Mouse (Mus musculus): ENCODE results near the gene Rusc2. TPM values are rescaled to one million over a fixed set of nuclear protein-coding genes. Genes with fewer than 3 reads are reported as not detected.

Gene Rusc2
- polyA plus RNA-seq, 1 experiment from 2014 or later: 29.6 TPM

DNA sequence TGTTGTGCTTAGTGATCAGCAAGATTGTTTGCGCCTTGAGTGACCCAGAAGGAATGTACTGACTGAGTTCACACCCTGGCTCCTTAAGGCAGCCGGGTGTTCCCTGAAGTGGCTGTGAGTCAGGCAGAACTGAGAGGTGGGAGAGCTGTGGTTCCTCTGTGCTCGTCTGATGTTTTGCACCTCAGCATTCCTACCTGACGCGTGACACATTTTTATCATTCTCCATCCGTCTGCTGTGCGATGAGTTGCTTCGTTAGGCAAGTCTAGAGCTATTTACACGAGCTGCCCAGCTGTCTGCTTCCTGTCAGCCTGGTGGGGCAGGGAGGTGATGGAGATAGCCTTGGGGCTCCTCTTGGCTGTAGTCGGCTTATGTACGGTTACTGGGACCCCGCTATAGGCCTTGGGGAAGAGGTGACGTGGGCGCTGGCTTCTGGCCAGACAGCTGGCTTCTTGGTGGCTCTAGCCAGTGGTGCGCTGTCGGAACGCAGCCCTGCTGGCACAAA is 17.1 kb downstream of the Rusc2 start:
- TF ChIP-seq CTCF (IDR thresholded peaks at IDR 0.05): no peak
- ChIA-PET CTCF (interaction anchor here (1.1 kb wide), 1 partner anchor 16 kb away, joined by 3 read pairs; no protein-coding TSS in a partner anchor), POLR2A (interaction anchor here (0.9 to 1.0 kb wide), 2 partner anchors 16 to 17 kb away, joined by 3 to 4 read pairs; no protein-coding TSS in a partner anchor)
- in situ Hi-C loops (cut with MboI; ENCODE audit: low pct_unique_long_range_greater_than_20kb): no loop called here
- DNase-seq (ENCODE audit: low read depth, low spot score) (peak; percentile 90), ATAC-seq (peak; percentile 94)
- H3K27me3 ChIP-seq: no peaks in the 10 kb centered on the region

GRCm38 (mm10) chr4:43399391-43400131 is 17.8 kb downstream of the Rusc2 start:
- DNase-seq (ENCODE audit: low read depth, low spot score) (no peak), ATAC-seq (no peak)
- TF ChIP-seq CTCF (IDR thresholded peaks at IDR 0.05): no peak
- ChIA-PET POLR2A (interaction anchor here (1.0 kb wide), 2 partner anchors 17 kb away, joined by 3 to 4 read pairs; no protein-coding TSS in a partner anchor), CTCF (interaction anchor here (1.1 kb wide), 1 partner anchor 17 kb away, joined by 3 read pairs; no protein-coding TSS in a partner anchor)
- H3K27me3 ChIP-seq: no peaks in the 10 kb centered on the region
- in situ Hi-C loops (cut with MboI; ENCODE audit: low pct_unique_long_range_greater_than_20kb): no loop called here

GRCm38 (mm10) chr4:43400976-43401375 is 19.2 kb downstream of the Rusc2 start:
- no peak for TF ChIP-seq CTCF (IDR thresholded peaks at IDR 0.05)
- DNase-seq (ENCODE audit: low read depth, low spot score): no peak
- ATAC-seq: no peak
- H3K27me3 ChIP-seq: no peaks in the 10 kb centered on the region
- POLR2A ChIA-PET: no interaction called here
- in situ Hi-C loops (cut with MboI; ENCODE audit: low pct_unique_long_range_greater_than_20kb): no loop called here
- CTCF ChIA-PET: interaction anchor here (2.3 kb wide), 1 partner anchor 13 kb away, joined by 5 read pairs; no protein-coding TSS in a partner anchor

DNA sequence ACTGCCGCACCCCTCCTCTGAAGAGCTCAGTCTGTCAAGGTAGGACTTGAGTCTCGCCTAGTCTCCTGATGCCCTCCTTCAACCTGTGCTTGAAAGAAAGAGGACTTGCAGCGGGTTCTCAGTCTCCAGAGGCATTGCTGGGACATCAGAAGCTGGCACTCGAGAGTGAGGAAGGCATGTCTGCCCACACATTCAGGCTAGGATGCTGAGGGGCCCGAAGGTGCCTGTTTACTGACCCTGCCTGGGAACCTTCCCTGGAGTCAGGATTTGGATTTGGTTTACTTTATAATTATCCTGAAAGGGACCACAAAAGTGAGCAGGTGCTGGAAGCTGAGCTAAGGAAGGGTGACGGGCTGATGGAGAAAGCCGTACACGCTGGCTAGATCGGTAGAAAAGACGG is 19.7 kb downstream of the Rusc2 start:
- no peaks in the 10 kb centered on the region for H3K27me3 ChIP-seq
- ATAC-seq (no peak), DNase-seq (ENCODE audit: low read depth, low spot score) (no peak)
- in situ Hi-C loops (cut with MboI; ENCODE audit: low pct_unique_long_range_greater_than_20kb): no loop called here
- ChIA-PET POLR2A (no interaction called here), CTCF (interaction anchor here (2.3 kb wide), 1 partner anchor 13 kb away, joined by 5 read pairs; no protein-coding TSS in a partner anchor)
- no peak for TF ChIP-seq CTCF (IDR thresholded peaks at IDR 0.05)

- TF ChIP-seq CTCF (IDR thresholded peaks at IDR 0.05): no peak
- no peaks in the 10 kb centered on the region for H3K27me3 ChIP-seq
- DNase-seq (ENCODE audit: low read depth, low spot score) (no peak), ATAC-seq (no peak)
- ChIA-PET POLR2A (no interaction called here), CTCF (interaction anchor here (1.3 to 2.3 kb wide), 2 partner anchors 12 to 18 kb away, joined by 4 to 5 read pairs; no protein-coding TSS in a partner anchor)
- in situ Hi-C loops (cut with MboI; ENCODE audit: low pct_unique_long_range_greater_than_20kb): no loop called here
These were observed 20.4 kb downstream of the Rusc2 start for GRCm38 (mm10) chr4:43402212-43402611.

DNA sequence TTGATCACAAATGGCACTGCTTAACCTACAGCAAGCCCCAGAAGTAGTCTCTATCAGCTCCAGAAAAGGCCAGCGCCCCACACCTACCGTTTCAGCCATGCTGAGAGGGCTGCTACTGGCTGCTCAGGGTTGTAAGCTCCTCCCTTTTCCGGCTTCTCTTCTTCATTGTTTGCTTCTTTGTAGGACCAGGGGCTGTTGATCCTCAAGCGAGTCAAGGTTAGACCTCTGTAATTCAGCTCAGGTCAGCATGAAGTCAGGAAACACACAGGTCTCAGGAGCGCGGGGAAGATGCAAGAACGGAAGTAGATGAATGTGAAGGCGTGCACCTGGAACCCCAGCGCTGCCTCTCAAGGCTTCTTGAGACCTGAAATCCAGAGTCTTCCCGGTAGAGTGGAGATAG is 22.9 kb downstream of the Rusc2 start:
- H3K27me3 ChIP-seq: no peaks in the 10 kb centered on the region
- ATAC-seq (no peak), DNase-seq (ENCODE audit: low read depth, low spot score) (no peak)
- no peak for TF ChIP-seq CTCF (IDR thresholded peaks at IDR 0.05)
- POLR2A ChIA-PET: no interaction called here
- CTCF ChIA-PET: no interaction called here
- in situ Hi-C loops (cut with MboI; ENCODE audit: low pct_unique_long_range_greater_than_20kb): no loop called here

- ATAC-seq: no peak
- in situ Hi-C loops (cut with MboI; ENCODE audit: low pct_unique_long_range_greater_than_20kb): no loop called here
- ChIA-PET CTCF (no interaction called here), POLR2A (no interaction called here)
- no peak for TF ChIP-seq CTCF (IDR thresholded peaks at IDR 0.05)
- DNase-seq (ENCODE audit: low read depth, low spot score): no peak
- no peaks in the 10 kb centered on the region for H3K27me3 ChIP-seq
These were observed 24.6 kb downstream of the Rusc2 start for GRCm38 (mm10) chr4:43406162-43406971.

DNA sequence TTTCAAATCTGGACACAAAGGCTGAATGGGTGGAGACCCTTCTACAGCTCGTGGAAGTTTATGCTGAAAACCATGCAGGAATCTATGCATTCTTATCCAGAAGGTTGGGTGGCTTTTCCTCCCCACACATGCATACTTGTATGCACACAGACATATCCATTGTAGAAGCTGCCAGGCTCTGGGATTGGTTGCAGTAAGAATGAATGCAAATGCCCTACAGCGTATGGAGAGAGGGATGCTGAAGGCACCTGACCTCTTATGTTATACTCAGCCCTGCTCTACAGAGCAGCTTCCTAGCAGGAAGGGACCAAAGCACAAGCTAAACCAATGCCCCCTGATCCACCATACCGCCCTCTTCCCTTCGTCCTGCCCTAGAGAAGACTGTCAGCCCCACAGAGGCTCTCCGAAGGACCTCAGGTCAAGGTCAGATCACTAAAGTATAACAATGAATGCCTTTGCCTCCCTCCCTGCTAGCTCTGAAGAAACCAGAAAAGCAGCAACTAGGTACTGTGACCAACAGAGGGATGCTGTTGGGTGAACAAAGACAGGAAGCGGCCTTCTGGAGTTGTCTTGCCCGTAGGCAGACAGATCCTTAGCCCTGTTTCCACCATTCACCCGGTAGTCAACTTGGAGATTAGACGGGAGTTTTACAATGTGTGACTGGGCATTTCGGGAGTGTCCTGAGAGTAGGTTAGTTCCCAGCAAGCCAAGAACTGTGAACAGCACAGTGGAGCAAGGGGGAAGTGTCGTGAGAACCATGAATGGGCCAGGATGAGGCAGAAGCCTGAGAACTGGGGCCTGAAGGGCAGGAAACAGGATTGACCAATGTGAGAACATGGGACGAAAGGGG is 25.5 kb downstream of the Rusc2 start:
- no peaks in the 10 kb centered on the region for H3K27me3 ChIP-seq
- in situ Hi-C loops (cut with MboI; ENCODE audit: low pct_unique_long_range_greater_than_20kb): no loop called here
- ATAC-seq (no peak), DNase-seq (ENCODE audit: low read depth, low spot score) (no peak)
- ChIA-PET CTCF (no interaction called here), POLR2A (no interaction called here)
- no peak for TF ChIP-seq CTCF (IDR thresholded peaks at IDR 0.05)

GRCm38 (mm10) chr4:43414761-43415160 is 33.0 kb downstream of the Rusc2 start:
- in situ Hi-C loops (cut with MboI; ENCODE audit: low pct_unique_long_range_greater_than_20kb): loop anchor here (5.0 kb wide), 1 partner anchor 32 kb away; the partner anchor contains the start of gene Rusc2
- no peak for TF ChIP-seq CTCF (IDR thresholded peaks at IDR 0.05)
- CTCF ChIA-PET: interaction anchor here (0.6 to 1.0 kb wide), 2 partner anchors 13 to 18 kb away, joined by 3 to 5 read pairs; no protein-coding TSS in a partner anchor
- DNase-seq (ENCODE audit: low read depth, low spot score) (no peak), ATAC-seq (no peak)
- no peaks in the 10 kb centered on the region for H3K27me3 ChIP-seq
- POLR2A ChIA-PET: no interaction called here
